Mouse (Mus musculus): Measurements from ENCODE around the gene Arhgap45.
"Not testable (repeated sequence)": the region's sequence is repeated elsewhere in the genome, so short reads cannot be mapped to it uniquely, and the experiment has no call there.

The Arhgap45 gene

GRCm38 (mm10) chr10:80035686-80036085 lies 19.2 kb downstream of the Arhgap45 start:
- no peak for DNase-seq

GRCm38 (mm10) chr10:80036832-80037231 lies 20.4 kb downstream of the Arhgap45 start:
- DNase-seq, result no peak

GRCm38 (mm10) chr10:80039559-80039979 lies 23.1 kb downstream of the Arhgap45 start, which contains the start of gene Polr2e:
TSS of gene Polr2e (minus strand) at chr10:80039795.
- peak; percentile 96 for DNase-seq

- not testable (repeated sequence) for DNase-seq
Measured at GRCm38 (mm10) chr10:80041409-80042060, 25.1 kb downstream of the Arhgap45 start.

GRCm38 (mm10) chr10:80044087-80044486 lies 27.6 kb downstream of the Arhgap45 start:
- no peak for DNase-seq

GRCm38 (mm10) chr10:80045364-80045763 lies 28.9 kb downstream of the Arhgap45 start:
- DNase-seq, result not testable (repeated sequence)

GRCm38 (mm10) chr10:80045766-80046165 lies 29.3 kb downstream of the Arhgap45 start:
- no peak for DNase-seq

GRCm38 (mm10) chr10:80047041-80047565 lies 30.6 kb downstream of the Arhgap45 start, which contains the start of gene Gpx4:
TSS of gene Gpx4 (plus strand) at chr10:80047166.
- DNase-seq, result no peak

- no peak for DNase-seq
Measured at GRCm38 (mm10) chr10:80048396-80048795, 31.9 kb downstream of the Arhgap45 start.

GRCm38 (mm10) chr10:80048834-80049233 lies 32.4 kb downstream of the Arhgap45 start:
- no peak for DNase-seq

- no peak for DNase-seq
Measured at GRCm38 (mm10) chr10:80050244-80050643, 33.8 kb downstream of the Arhgap45 start.

- DNase-seq, result no peak
Measured at GRCm38 (mm10) chr10:80050885-80051617, 34.6 kb downstream of the Arhgap45 start.

GRCm38 (mm10) chr10:80051618-80052373 lies 35.3 kb downstream of the Arhgap45 start:
- peak; percentile 49 for DNase-seq

- DNase-seq, result no peak
Measured at GRCm38 (mm10) chr10:80052374-80052764, 35.9 kb downstream of the Arhgap45 start.

- peak; percentile 100 for DNase-seq
Measured at GRCm38 (mm10) chr10:80053259-80053780, 36.9 kb downstream of the Arhgap45 start.

- DNase-seq, result peak; percentile 76
Measured at GRCm38 (mm10) chr10:80053831-80054815, 37.7 kb downstream of the Arhgap45 start.

- not testable (repeated sequence) for DNase-seq
Measured at GRCm38 (mm10) chr10:80054911-80055310, 38.5 kb downstream of the Arhgap45 start.

- DNase-seq, result no peak
Measured at GRCm38 (mm10) chr10:80055364-80055763, 38.9 kb downstream of the Arhgap45 start.

- DNase-seq, result no peak
Measured at GRCm38 (mm10) chr10:80055891-80056290, 39.4 kb downstream of the Arhgap45 start.

- no peak for DNase-seq
Measured at GRCm38 (mm10) chr10:80056506-80056905, 40.1 kb downstream of the Arhgap45 start.

GRCm38 (mm10) chr10:80056976-80057682 lies 40.7 kb downstream of the Arhgap45 start:
- DNase-seq, result no peak
